Mouse (Mus musculus) heart, postnatal 0 days (tissue): ENCODE data around the gene Lpp.

ENCODE experiments used
- CTCF ChIP-seq: IDR thresholded peaks from 2 replicates; pipeline ENCODE4 v1.5.1; 2016; ENCODE audit warnings: antibody characterized with exemption, control low read depth, low read depth
- EP300 ChIP-seq: IDR thresholded peaks from 2 replicates; pipeline ENCODE4 v1.6.1; 2016; ENCODE audit warnings: antibody characterized with exemption, low read depth

- TF ChIP-seq CTCF, result no peak
- TF ChIP-seq EP300, result no peak
Measured at GRCm38 (mm10) chr16:24807565-24807964, 414.3 kb downstream of the Lpp start.
